Mouse (Mus musculus) liver, adult 2 months (tissue): Measurements from ENCODE around the gene Socs4.

Experiments
- CTCF ChIP-seq: fragments of 200-500 bp; IDR thresholded peaks from 2 replicates; pipeline ENCODE4 v1.5.1; 2011; ENCODE audit warnings: low read depth, low read length, control low read depth
- POLR2A ChIP-seq: fragments of 200-500 bp; IDR thresholded peaks from 2 replicates; pipeline ENCODE4 v1.6.1; 2011; ENCODE audit warnings: low read length, control low read depth; ENCODE audit not compliant: insufficient read depth; ENCODE audit errors: extremely low read depth

- TF ChIP-seq POLR2A (no peak), CTCF (no peak)
Observed at GRCm38 (mm10) chr14:47273751-47274150, 3.0 kb upstream of the Socs4 start.
